8 mouse cellular contexts compared by ENCODE assay signal in the genomic region with DNA sequence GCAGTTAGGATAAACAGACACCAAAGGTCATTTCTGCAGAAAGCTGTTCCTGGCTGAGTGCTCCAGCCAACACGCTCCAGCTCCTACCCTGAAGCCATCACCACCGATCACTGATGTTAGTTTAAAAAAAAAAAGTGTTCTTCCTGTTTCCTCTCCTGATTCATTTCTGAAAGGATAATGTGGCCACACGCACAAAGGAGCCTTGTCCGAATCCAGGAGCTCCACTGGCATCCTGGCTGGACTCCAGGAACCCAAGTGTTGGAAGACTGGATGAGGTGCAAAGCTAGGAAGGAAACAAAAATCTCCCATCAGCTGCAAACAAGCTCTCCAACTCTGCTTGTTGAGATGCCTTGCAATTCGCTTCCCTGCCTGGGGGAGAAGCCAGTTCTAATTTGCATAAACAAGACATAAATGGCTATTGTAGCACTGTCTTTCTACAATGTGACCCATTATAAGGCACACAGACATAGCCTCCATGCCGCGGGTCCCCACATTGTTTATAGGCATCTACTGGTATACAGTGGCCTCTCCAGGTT. TPM values are rescaled to one million over a fixed set of nuclear protein-coding genes. Genes with fewer than 3 reads are reported as not detected.
A peak's percentile ranks its signal among the peaks of the same experiment; 100 is the strongest.
DNase-seq lines count a peak whose midpoint lies in the region; ATAC-seq lines count a peak whose summit lies in the region.

No protein-coding gene starts in this region.

- DNase-seq in embryo, embryonic 10 days (ENCODE audit: low spot score), result peak; percentile 28
- DNase-seq in embryo, embryonic 9.5 days (ENCODE audit: extremely low spot score), result no peak
- peak; percentile 76 for DNase-seq in cerebellum, postnatal 14 days
- peak; percentile 83 for DNase-seq in heart, embryonic 10.5 days (ENCODE audit: low spot score)
- no peak for DNase-seq in liver, embryonic 13.5 days
- peak; percentile 33 for DNase-seq in right cerebral cortex, postnatal 25 days

- no peaks in the 10 kb centered on the region for H3K36me3 ChIP-seq in heart, embryonic 10.5 days
- H3K36me3 ChIP-seq in kidney, embryonic 15.5 days, result no peaks in the 10 kb centered on the region
- no peaks in the 10 kb centered on the region for H3K36me3 ChIP-seq in liver, embryonic 13.5 days

- WGBS in heart, embryonic 10.5 days, result 53% methylated on average over 7 of the region's 7 CpGs
- 41% methylated on average over 7 of the region's 7 CpGs for WGBS in kidney, embryonic 15.5 days
- WGBS in liver, embryonic 13.5 days (ENCODE audit: insufficient replicate concordance), result 51% methylated on average over 7 of the region's 7 CpGs

- H3K9me3 ChIP-seq in heart, embryonic 10.5 days, result no peaks in the 10 kb centered on the region
- no peaks in the 10 kb centered on the region for H3K9me3 ChIP-seq in kidney, embryonic 15.5 days (replicated peaks)
- H3K9me3 ChIP-seq in liver, embryonic 13.5 days (replicated peaks), result no peaks in the 10 kb centered on the region

- no peaks in the 10 kb centered on the region for H3K27me3 ChIP-seq in heart, embryonic 10.5 days (ENCODE audit: insufficient read depth, poor library complexity, severe bottlenecking)
- no peaks in the 10 kb centered on the region for H3K27me3 ChIP-seq in kidney, embryonic 15.5 days
- no peaks in the 10 kb centered on the region for H3K27me3 ChIP-seq in liver, embryonic 13.5 days

- no peak for ATAC-seq in kidney, embryonic 15.5 days (replicated peaks; ENCODE audit: low FRiP score)
- ATAC-seq in liver, embryonic 13.5 days (ENCODE audit: low read depth), result no peak
- no peak for ATAC-seq in erythroblast, adult 5-6 weeks (replicated peaks; ENCODE audit: low FRiP score, poor library complexity, severe bottlenecking)

- H3K27ac ChIP-seq in heart, embryonic 10.5 days, result peak overlapping the region; percentile 71
- peak overlapping the region; percentile 83 for H3K27ac ChIP-seq in kidney, embryonic 15.5 days
- H3K27ac ChIP-seq in liver, embryonic 13.5 days, result peak overlapping the region; percentile 3; the same call in 1 of the 2 replicates

- H3K4me2 ChIP-seq in kidney, embryonic 15.5 days, result no peak overlapping the region
- no peak overlapping the region for H3K4me2 ChIP-seq in liver, embryonic 13.5 days

- H3K9ac ChIP-seq in kidney, embryonic 15.5 days, result no peak overlapping the region
- no peak overlapping the region for H3K9ac ChIP-seq in liver, embryonic 13.5 days

- no peak overlapping the region for H3K4me3 ChIP-seq in heart, embryonic 10.5 days
- no peak overlapping the region for H3K4me3 ChIP-seq in kidney, embryonic 15.5 days (replicated peaks)
- H3K4me3 ChIP-seq in liver, embryonic 13.5 days (replicated peaks), result no peak overlapping the region

- H3K4me1 ChIP-seq in heart, embryonic 10.5 days, result peaks cover 20% of the 10 kb centered on the region
- peaks cover 14% of the 10 kb centered on the region for H3K4me1 ChIP-seq in kidney, embryonic 15.5 days
- no peaks in the 10 kb centered on the region for H3K4me1 ChIP-seq in liver, embryonic 13.5 days (replicated peaks)

RNA-seq across cellular contexts. Expression of gene Actbl2, which starts 37.2 kb away (rescaled TPM):
- polyA plus RNA-seq in heart, embryonic 10.5 days (2016; fragmentation: Nextera tagmentation; extraction: Ambion mirVana), result not detected in 2 replicates
- polyA plus RNA-seq in kidney, embryonic 15.5 days (2015; fragmentation: Nextera tagmentation; extraction: Ambion mirVana), result not detected in 2 replicates
- not detected in 2 replicates for polyA plus RNA-seq in liver, embryonic 13.5 days (2015; fragmentation: Nextera tagmentation; extraction: Ambion mirVana)
- total RNA-seq in erythroblast, adult 5-6 weeks (2015; ENCODE audit: low replicate concordance), result not detected in 2 replicates
- 0.14 TPM in 1 of 2 replicates, not detected in the other for total RNA-seq in erythroblast, adult 5-6 weeks (2017; ENCODE audit: low replicate concordance)

Comparison
In these comparisons a context has a peak if more than half of its experiments do, and no peak if none do; other contexts are left out.
1. DNase-seq: peak in embryo, embryonic 10 days (single experiment), cerebellum, postnatal 14 days (2 of 2), heart, embryonic 10.5 days (single experiment) and right cerebral cortex, postnatal 25 days (single experiment); none in embryo, embryonic 9.5 days (single experiment) and liver, embryonic 13.5 days (single experiment).
2. H3K27ac ChIP-seq: peak in every context shown above with its lines; median percentile 83 in kidney, embryonic 15.5 days; 71 in heart, embryonic 10.5 days; 3 in liver, embryonic 13.5 days.